Mouse (Mus musculus) myocyte (in vitro differentiated cells): ENCODE data around the gene Stpg3. TPM values are rescaled to one million over a fixed set of nuclear protein-coding genes. Genes with fewer than 3 reads are reported as not detected.

Source experiments
- H3K27me3 ChIP-seq: one replicate; pipeline ENCODE4 v1.6.1; 2011; ENCODE audit not compliant: control insufficient read depth, insufficient read depth, insufficient read length
- H3K36me3 ChIP-seq: one replicate; pipeline ENCODE4 v1.6.1; 2011; ENCODE audit not compliant: control insufficient read depth, insufficient read depth
- H3K4me2 ChIP-seq: one replicate; pipeline ENCODE4 v1.6.1; 2011; ENCODE audit warnings: low read depth, control low read depth
- H3K4me3 ChIP-seq: one replicate; pipeline ENCODE4 v1.5.1; 2011; ENCODE audit warnings: mild to moderate bottlenecking, control low read depth, moderate library complexity
- H3K79me2 ChIP-seq: one replicate; pipeline ENCODE4 v1.6.1; 2011; ENCODE audit not compliant: control insufficient read depth, insufficient read depth
- H3ac ChIP-seq: one replicate; pipeline ENCODE4 v1.6.1; 2011; ENCODE audit not compliant: control insufficient read depth, insufficient read length
- CEBPB ChIP-seq: IDR thresholded peaks from 2 replicates; pipeline ENCODE4 v1.6.1; 2011; ENCODE audit warnings: mild to moderate bottlenecking, moderate library complexity; ENCODE audit not compliant: poor library complexity, insufficient read depth, severe bottlenecking
- E2F4 ChIP-seq: IDR thresholded peaks from one replicate; pipeline ENCODE4 v1.6.1; 2011; ENCODE audit warnings: mild to moderate bottlenecking, control low read depth, moderate library complexity; ENCODE audit not compliant: insufficient read depth
- MAX ChIP-seq: IDR thresholded peaks from one replicate; pipeline ENCODE4 v1.6.1; 2011; ENCODE audit warnings: low read depth, mild to moderate bottlenecking, control low read depth
- MYOD1 ChIP-seq, 3 experiments: IDR thresholded peaks; one replicate each; pipeline ENCODE4 v1.6.1; 2011; ENCODE audit warnings: control low read depth in 2 of 3, low read depth in 2 of 3, mild to moderate bottlenecking in 2 of 3, moderate library complexity in 1 of 3; ENCODE audit not compliant: insufficient read length in 2 of 3, control insufficient read depth in 1 of 3
- MYOG ChIP-seq, 3 experiments: IDR thresholded peaks; one replicate each; pipeline ENCODE4 v1.6.1; 2011; ENCODE audit warnings: control low read depth in 2 of 3, low read depth in 2 of 3, mild to moderate bottlenecking in 2 of 3; ENCODE audit not compliant: insufficient read length in 2 of 3, control insufficient read depth in 1 of 3, insufficient read depth in 1 of 3
- POLR2A ChIP-seq: IDR thresholded peaks from one replicate; pipeline ENCODE4 v1.6.1; 2011; ENCODE audit warnings: low read depth, mild to moderate bottlenecking, control low read depth, moderate library complexity; ENCODE audit not compliant: insufficient read length
- POLR2AphosphoS2 ChIP-seq: IDR thresholded peaks from one replicate; pipeline ENCODE4 v1.6.1; 2011; ENCODE audit warnings: low read depth, control low read depth; ENCODE audit not compliant: insufficient read length
- REST ChIP-seq: IDR thresholded peaks from one replicate; pipeline ENCODE4 v1.6.1; 2011; ENCODE audit warnings: mild to moderate bottlenecking, control low read depth, moderate library complexity; ENCODE audit not compliant: insufficient read depth, insufficient read length
- SRF ChIP-seq: IDR thresholded peaks from one replicate; pipeline ENCODE4 v1.6.1; 2011; ENCODE audit warnings: low read depth; ENCODE audit not compliant: control insufficient read depth, insufficient read length
- TCF12 ChIP-seq: IDR thresholded peaks from one replicate; pipeline ENCODE4 v1.6.1; 2011; ENCODE audit warnings: mild to moderate bottlenecking, control low read depth; ENCODE audit not compliant: poor library complexity, insufficient read depth, severe bottlenecking
- TCF3 ChIP-seq: IDR thresholded peaks from one replicate; pipeline ENCODE4 v1.6.1; 2011; ENCODE audit warnings: low read depth, control low read depth; ENCODE audit not compliant: insufficient read length
- USF1 ChIP-seq: IDR thresholded peaks from one replicate; pipeline ENCODE4 v1.6.1; 2011; ENCODE audit warnings: low read depth, mild to moderate bottlenecking, control low read depth, moderate library complexity
- polyA plus RNA-seq: library from polyadenylated mRNA; unstranded; fragments of >200 nt; fragmentation: generic; extraction: Trizol; gene quantifications from one replicate; pipeline ENCODE4 v1.2.1, GENCODE M21; 2012; ENCODE audit warnings: missing spikeins

The Stpg3 gene
- polyA plus RNA-seq, 1 experiment: not detected

GRCm38 (mm10) chr2:25223681-25224491, 9.4 kb upstream of the Stpg3 start:
- peaks cover 11% of the 10 kb centered on the region for H3K79me2 ChIP-seq
- peak overlapping the region; percentile 99 for H3K4me2 ChIP-seq
- TF ChIP-seq E2F4 (no peak), CEBPB (no peak), POLR2AphosphoS2 (peak; percentile 22), TCF12 (no peak)
- peak overlapping the region; percentile 59 for H3ac ChIP-seq
- peaks cover 23% of the 10 kb centered on the region for H3K36me3 ChIP-seq
- H3K4me3 ChIP-seq: peak overlapping the region; percentile 99
- no peaks in the 10 kb centered on the region for H3K27me3 ChIP-seq

- H3K4me2 ChIP-seq: no peak overlapping the region
- peaks cover 11% of the 10 kb centered on the region for H3K79me2 ChIP-seq
- H3K27me3 ChIP-seq: no peaks in the 10 kb centered on the region
- H3K4me3 ChIP-seq: no peak overlapping the region
- H3ac ChIP-seq: no peak overlapping the region
- H3K36me3 ChIP-seq: peaks cover 23% of the 10 kb centered on the region
- TF ChIP-seq CEBPB (no peak), POLR2A (peak; percentile 37), POLR2AphosphoS2 (peak; percentile 86)
These were observed 6.9 kb upstream of the Stpg3 start for GRCm38 (mm10) chr2:25221331-25221772.

- no peak within 1 kb of the TSS for H3ac ChIP-seq
- no peak within 1 kb of the TSS for H3K4me2 ChIP-seq
- H3K4me3 ChIP-seq: no peak within 1 kb of the TSS
- no peaks in the 10 kb centered on the region for H3K27me3 ChIP-seq
- peaks cover 20% of the 10 kb centered on the region for H3K36me3 ChIP-seq
- peaks cover 5% of the 10 kb centered on the region for H3K79me2 ChIP-seq
- TF ChIP-seq REST (no peak), TCF12 (no peak), POLR2A (no peak), SRF (no peak), MYOG (IDR thresholded peaks at IDR 0.05; ENCODE audit: control insufficient read depth in 1 of 3, insufficient read depth in 1 of 3, insufficient read length in 2 of 3, low read depth in 2 of 3) (no peak), USF1 (no peak), CEBPB (no peak), E2F4 (no peak), MYOD1 (IDR thresholded peaks at IDR 0.05; ENCODE audit: control insufficient read depth in 1 of 3, insufficient read length in 2 of 3, low read depth in 2 of 3) (no peak), MAX (no peak), TCF3 (no peak), POLR2AphosphoS2 (no peak)
These were observed 4.0 kb upstream of the Stpg3 start, which contains the start of gene Fam166a for GRCm38 (mm10) chr2:25218445-25218844. Fam166a (plus strand) TSS chr2:25218745.

GRCm38 (mm10) chr2:25217666-25218065, 3.2 kb upstream of the Stpg3 start:
- TF ChIP-seq E2F4 (no peak), MYOD1 (IDR thresholded peaks at IDR 0.05; ENCODE audit: control insufficient read depth in 1 of 3, insufficient read length in 2 of 3, low read depth in 2 of 3) (no peak), TCF12 (no peak), TCF3 (no peak), MYOG (IDR thresholded peaks at IDR 0.05; ENCODE audit: control insufficient read depth in 1 of 3, insufficient read depth in 1 of 3, insufficient read length in 2 of 3, low read depth in 2 of 3) (no peak), SRF (no peak), POLR2A (no peak), USF1 (no peak), CEBPB (no peak), MAX (no peak), REST (no peak), POLR2AphosphoS2 (no peak)
- Histone ChIP-seq H3K4me3 (no peak overlapping the region), H3K36me3 (peaks cover 15% of the 10 kb centered on the region)

More at GRCm38 (mm10) chr2:25217666-25218065, 3.2 kb upstream of the Stpg3 start:
- Histone ChIP-seq H3K79me2 (no peaks in the 10 kb centered on the region), H3K27me3 (no peaks in the 10 kb centered on the region), H3K4me2 (no peak overlapping the region), H3ac (no peak overlapping the region)
